Mouse (Mus musculus): Measurements from ENCODE around the gene Capn8.
"Not testable (repeated sequence)": the region's sequence is repeated elsewhere in the genome, so short reads cannot be mapped to it uniquely, and the experiment has no call there.

Gene Capn8

DNA sequence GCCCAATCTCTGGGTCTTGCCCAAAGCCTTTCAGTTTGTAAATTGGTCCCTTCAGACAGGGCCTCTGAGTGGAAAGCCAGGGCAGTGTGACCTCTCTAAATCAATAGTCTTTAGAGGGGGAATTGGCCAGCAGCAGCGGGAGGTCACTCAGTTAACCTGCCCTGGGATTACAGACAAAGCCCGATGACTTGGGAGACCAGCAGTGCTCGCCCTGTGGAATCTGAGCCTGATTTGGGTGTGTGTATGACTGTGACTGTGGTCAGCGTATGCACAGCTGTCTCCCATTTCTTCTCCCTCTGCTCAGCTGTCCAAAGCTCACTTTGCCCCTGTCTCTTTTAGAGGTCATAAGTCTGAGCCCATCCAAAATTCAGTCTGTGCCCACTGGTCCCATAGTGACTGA, 55.7 kb downstream of the Capn8 start:
- DNase-seq = no peak

- DNase-seq = no peak
Observed at GRCm38 (mm10) chr1:182621256-182621655, 56.4 kb downstream of the Capn8 start.

DNA sequence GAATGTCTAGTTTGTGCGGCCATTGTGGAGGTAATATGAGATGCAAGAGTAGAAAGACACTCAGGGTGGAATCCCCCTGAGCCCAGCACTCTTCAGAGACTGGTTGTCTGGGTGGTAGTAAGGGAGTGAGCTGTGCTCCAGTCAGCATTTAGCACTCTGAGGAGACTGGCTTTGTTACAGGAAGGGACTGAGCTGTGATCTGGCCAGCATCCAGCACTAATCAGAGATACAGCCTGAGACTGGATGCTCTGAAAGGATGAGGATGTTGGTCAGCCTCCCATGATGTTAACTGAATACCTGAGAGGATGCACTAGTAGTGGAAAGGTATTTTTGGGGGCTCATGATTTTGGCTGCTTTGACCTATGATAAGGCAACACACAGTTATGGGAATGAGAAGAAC, 61.4 kb downstream of the Capn8 start:
- DNase-seq = no peak

GRCm38 (mm10) chr1:182629228-182629627, 64.4 kb downstream of the Capn8 start:
- no peak for DNase-seq

GRCm38 (mm10) chr1:182633712-182634294, 69.0 kb downstream of the Capn8 start:
- peak; percentile 11 for DNase-seq

- no peak for DNase-seq
Observed at GRCm38 (mm10) chr1:182639016-182639415, 74.2 kb downstream of the Capn8 start.

DNA sequence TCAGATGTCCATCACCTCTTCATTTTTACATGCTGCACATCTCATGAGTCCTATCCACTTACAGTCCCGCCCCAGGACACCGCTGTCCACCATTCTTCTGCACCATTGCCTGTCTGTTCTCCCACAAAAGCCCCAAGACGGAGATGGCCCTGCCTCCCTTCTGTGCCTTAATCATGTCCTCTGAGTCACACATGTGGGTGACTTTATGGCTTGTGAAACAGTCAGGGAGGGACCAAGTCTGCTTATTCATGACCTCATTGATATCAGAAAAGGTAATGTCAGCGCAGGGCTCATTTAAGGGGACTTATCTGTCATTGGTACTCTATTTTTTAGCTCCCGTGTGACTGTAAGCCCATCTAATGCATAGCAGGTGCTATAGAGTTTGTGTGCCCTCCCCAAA, 74.6 kb downstream of the Capn8 start:
- no peak for DNase-seq

DNA sequence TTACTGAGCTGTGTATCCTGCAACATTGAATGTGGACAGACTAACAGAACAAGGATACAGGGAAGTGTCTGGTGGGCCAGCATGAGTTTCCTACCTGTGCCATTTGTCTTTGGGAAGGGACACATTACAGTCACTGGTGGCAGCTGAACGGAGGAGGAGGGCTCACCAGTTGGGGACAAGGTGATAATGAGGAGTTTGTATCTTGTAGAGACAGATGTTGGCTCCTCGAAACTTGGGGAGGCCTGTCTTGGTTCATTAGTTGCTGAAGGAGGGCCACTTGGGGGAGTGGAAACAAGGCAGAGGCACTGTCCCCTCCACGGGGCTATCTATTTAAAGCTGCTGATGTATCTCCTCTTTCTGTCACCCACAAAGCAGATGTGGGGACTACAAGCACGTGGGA, 75.3 kb downstream of the Capn8 start:
- DNase-seq = no peak

DNA sequence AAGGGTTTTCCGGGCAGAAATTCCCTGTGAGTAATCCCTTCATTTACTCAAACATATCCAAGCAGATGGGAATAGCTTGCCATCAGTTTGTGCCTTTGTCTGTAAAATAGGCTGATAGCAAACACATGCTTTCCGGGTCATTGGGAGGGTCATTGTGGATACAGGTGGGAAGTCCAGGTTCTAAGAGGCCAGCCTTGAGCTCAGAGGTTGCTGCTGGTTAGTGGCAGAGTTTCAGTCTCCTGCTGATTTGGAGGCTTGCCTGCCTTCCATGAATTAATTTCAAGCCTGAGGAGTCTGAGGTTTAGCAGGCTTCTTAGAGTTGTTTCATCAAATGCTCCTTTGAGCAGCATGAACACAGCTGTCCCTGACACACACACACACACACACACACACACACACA, 78.0 kb downstream of the Capn8 start:
- DNase-seq = no peak

GRCm38 (mm10) chr1:182644418-182644817, 79.6 kb downstream of the Capn8 start:
- not testable (repeated sequence) for DNase-seq

DNA sequence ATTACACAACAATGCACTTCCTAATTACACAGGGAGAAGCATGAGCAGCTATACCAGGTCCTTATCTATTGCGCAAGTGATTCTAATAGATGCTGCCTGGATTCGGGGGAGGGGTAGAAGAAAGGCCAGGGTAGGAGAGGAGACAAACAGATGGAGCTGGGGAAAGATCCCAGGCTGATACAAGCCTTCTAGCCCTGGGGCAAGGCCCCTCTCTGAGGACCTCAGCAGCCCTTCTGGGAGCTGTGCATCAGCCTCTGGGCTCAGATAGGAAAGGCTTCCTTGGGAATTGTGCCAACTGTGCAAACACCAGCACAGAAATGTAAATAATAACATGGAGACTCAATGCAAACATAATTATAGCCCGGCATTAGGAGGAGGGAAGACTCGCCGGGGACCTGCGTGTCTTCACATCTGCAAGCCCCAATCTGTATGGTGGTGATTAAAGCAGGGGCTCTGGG, 80.4 kb downstream of the Capn8 start:
- peak; percentile 5 for DNase-seq

DNA sequence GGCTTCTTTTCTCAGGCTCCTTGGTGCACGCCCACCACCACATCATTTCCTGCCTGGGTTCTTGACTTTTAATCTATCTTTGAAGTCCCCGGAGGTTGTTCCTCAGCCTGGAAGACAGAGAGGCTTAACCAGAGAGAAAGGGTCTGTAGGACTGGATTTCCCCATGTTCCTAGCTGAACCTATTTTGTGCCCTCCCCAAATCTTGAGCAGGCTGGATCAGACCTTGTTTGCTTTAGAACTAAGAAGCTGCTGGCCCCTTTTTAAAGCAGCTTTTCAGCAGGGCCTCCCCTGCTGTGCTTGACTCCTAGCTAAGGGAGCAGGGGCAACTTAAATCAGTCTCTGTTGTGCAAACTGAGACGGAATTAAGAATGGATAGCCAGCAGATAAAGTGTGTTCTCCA, 82.0 kb downstream of the Capn8 start:
- DNase-seq = no peak

GRCm38 (mm10) chr1:182657760-182658159, 93.0 kb downstream of the Capn8 start:
- DNase-seq = peak; percentile 90

DNA sequence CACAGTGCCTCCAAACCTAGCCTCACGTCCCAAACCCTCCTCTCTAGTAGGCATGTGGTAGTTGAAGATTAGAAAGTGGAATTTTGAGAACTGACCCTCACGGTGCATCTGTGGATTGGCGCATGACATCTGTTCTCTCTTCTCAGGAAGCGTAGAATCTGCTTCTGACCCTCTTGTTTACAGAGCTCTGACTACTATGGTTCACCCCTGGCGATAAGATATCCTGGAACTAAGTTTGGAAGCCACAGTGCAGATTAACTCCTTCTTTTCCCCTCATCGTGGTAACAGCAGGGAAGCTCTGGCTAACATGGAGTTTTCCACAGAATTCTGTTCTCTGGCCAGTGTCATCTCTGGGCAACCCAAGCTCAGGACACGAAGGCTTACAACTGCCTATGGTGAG, 95.6 kb downstream of the Capn8 start:
- DNase-seq = no peak

DNA sequence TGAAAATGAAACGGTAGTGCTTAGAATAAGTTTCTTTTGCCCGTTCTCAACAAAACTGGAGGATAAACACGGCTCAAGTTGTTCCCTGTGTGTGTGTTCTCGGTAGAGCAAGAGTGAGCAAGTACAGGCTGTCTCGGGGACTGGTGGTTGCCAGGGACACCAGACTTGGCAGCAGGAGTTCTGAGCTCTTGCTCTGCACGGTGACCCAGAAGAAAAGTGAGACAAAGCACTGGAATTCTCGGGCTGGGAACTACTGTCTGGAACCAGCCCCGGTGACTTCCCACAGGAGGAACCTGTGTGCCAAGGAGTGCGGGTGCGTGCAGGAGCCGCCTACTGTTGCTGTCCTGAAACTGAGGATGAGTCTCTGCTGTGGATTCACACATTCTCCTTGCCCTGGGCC, 98.9 kb downstream of the Capn8 start:
- DNase-seq = peak; percentile 59

DNA sequence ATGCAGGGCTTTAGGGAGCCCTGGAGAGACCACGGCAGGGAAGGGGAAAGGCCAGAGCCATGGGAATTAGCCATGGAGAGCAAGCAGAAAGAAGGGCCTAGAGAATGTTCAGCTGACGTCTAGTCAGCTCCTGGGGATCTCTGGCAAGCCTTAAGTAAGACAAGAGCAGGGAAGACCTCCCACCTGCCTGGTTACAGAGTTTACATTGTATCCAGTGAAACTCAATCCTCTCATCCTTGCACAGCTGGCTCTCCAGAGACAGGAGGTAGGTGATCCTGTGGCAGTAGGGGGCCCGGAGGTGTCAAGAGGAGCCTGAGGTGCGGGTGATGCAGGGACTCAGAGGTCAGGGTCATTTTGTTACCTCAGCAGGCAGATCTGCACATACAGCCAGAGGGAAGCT, 100.0 kb downstream of the Capn8 start:
- no peak for DNase-seq

DNA sequence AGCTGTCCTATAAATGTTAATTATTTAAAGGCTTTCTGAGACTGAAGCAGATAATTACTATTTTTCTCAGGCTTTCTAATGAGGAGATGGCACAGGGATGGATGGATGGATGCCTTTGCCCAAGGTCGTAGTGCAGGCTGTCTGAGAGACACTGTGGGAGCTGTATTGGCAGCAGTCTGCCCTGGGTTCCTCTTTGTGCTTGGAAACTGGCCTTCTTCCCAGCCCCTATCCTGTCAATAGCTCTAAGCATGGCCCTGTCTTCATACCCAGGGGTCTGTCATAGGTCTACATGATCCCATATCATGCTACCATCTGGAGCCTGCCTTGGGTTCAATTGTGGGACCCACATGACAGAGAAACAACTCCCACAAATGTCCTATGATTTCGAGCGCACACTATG, 102.5 kb downstream of the Capn8 start:
- no peak for DNase-seq

DNA sequence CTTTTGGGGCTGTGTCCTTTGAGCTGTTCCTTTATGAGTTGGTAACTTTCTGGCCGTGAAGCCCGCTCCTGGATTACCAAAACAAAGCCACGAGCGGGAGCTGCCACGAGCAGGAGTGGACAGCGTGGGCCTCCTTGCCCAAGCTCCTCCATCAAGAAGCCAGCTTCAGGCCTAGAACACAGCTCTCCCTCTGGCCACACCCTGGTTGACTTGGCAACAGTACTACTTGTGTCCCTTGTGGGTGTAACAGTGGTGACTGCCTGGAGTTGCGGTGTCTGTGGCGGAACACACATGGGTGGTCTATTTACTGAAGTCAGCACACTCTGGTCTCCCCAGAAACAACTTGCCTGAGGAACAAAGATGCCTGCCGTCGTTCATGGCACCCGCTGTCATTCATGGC, 104.9 kb downstream of the Capn8 start:
- DNase-seq = peak; percentile 33

- DNase-seq = peak; percentile 18
Observed at GRCm38 (mm10) chr1:182670563-182671342, 105.9 kb downstream of the Capn8 start.

DNA sequence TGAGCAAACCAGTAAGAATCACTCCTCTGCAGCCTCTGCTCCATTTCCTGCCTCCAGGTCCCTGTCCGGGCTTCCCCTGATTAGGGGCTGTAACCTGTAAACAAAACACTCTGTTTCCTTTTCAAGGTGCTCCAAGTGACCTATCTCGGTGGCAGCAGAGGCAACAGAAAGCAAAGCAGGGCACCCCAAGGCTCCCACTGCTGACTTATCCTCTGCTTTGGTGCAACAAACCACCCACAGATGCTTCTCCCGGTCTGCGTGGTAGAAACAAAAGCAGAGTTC, 106.5 kb downstream of the Capn8 start:
- no peak for DNase-seq

- peak; percentile 34 for DNase-seq
Observed at GRCm38 (mm10) chr1:182675346-182675745, 110.5 kb downstream of the Capn8 start.

DNA sequence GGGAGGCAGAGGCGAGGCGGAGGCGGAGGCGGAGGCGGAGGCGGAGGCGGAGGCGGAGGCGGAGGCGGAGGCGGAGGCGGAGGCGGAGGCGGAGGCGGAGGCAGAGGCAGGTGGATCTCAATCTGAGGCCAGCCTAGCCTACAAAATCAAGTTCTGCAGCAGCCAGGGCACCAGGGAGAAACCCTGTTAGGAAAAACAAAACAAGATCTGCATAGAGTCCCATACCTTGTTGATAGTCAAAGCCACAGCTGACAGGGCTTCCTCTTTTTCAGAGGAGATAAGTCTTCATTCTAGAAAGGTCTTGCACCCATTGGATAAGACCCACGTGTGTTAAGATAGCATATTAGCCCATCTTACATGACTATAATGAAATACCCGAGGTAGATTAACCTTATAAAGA, 113.3 kb downstream of the Capn8 start:
- no peak for DNase-seq

- no peak for DNase-seq
Observed at GRCm38 (mm10) chr1:182679169-182679568, 114.4 kb downstream of the Capn8 start.

GRCm38 (mm10) chr1:182679582-182679981, 114.8 kb downstream of the Capn8 start:
- peak; percentile 82 for DNase-seq

Measured in lung, postnatal 36 days (tissue).